Mouse (Mus musculus): ENCODE results near the gene Sema5b.

GRCm38 (mm10) chr16:35547966-35548365 lies 7.0 kb downstream of the Sema5b start:
- TF ChIP-seq CTCF (IDR thresholded peaks at IDR 0.05) (no peak), EP300 (IDR thresholded peaks at IDR 0.05) (no peak)
